15 mouse cellular contexts compared by ENCODE assay signal in genomic region chr1:165113700-165114099, GRCm38 (mm10). TPM values are rescaled to one million over a fixed set of nuclear protein-coding genes. Genes with fewer than 3 reads are reported as not detected.
DNase-seq lines count a peak whose midpoint lies in the region; ATAC-seq lines count a peak whose summit lies in the region.
"Had no signal": no experiment of that assay in that cellular context is flagged by ENCODE, and none has a peak within 500 bp of the region (broad histone marks: within the 10 kb centered on the region; RNA-seq: fewer than 3 reads in every experiment).

No protein-coding gene starts in this region.

- peaks cover 57% of the 10 kb centered on the region for H3K4me1 ChIP-seq in heart, embryonic 10.5 days
- peaks cover 17% of the 10 kb centered on the region for H3K4me1 ChIP-seq in kidney, embryonic 15.5 days
- H3K4me1 ChIP-seq in forebrain, embryonic 13.5 days, result peaks cover 14% of the 10 kb centered on the region
- peaks cover 13% of the 10 kb centered on the region for H3K4me1 ChIP-seq in neural tube, embryonic 13.5 days (replicated peaks)

- peak overlapping the region; percentile 91 for H3K27ac ChIP-seq in heart, embryonic 10.5 days
- no peak overlapping the region for H3K27ac ChIP-seq in kidney, embryonic 15.5 days
- H3K27ac ChIP-seq in forebrain, embryonic 13.5 days, result no peak overlapping the region
- H3K27ac ChIP-seq in neural tube, embryonic 13.5 days (replicated peaks), result peak overlapping the region; percentile 34; the same call in 1 of the 2 replicates
- H3K27ac ChIP-seq: lung, embryonic 15.5 days had no signal

- H3K27me3 ChIP-seq in heart, embryonic 10.5 days (ENCODE audit: insufficient read depth, poor library complexity, severe bottlenecking), result no peaks in the 10 kb centered on the region
- no peaks in the 10 kb centered on the region for H3K27me3 ChIP-seq in kidney, embryonic 15.5 days
- no peaks in the 10 kb centered on the region; the same call in 1 of the 2 replicates for H3K27me3 ChIP-seq in forebrain, embryonic 13.5 days
- H3K27me3 ChIP-seq in neural tube, embryonic 13.5 days, result no peaks in the 10 kb centered on the region
- H3K27me3 ChIP-seq: lung, embryonic 15.5 days had no signal

- H3K36me3 ChIP-seq in heart, embryonic 10.5 days, result no peaks in the 10 kb centered on the region
- no peaks in the 10 kb centered on the region for H3K36me3 ChIP-seq in kidney, embryonic 15.5 days
- H3K36me3 ChIP-seq in forebrain, embryonic 13.5 days (ENCODE audit: poor library complexity, severe bottlenecking), result no peaks in the 10 kb centered on the region
- no peaks in the 10 kb centered on the region for H3K36me3 ChIP-seq in neural tube, embryonic 13.5 days
- H3K36me3 ChIP-seq: lung, embryonic 15.5 days had no signal

- H3K4me3 ChIP-seq in heart, embryonic 10.5 days, result peak overlapping the region; percentile 36
- no peak overlapping the region for H3K4me3 ChIP-seq in kidney, embryonic 15.5 days (replicated peaks)
- H3K4me3 ChIP-seq in forebrain, embryonic 13.5 days, result no peak overlapping the region
- no peak overlapping the region for H3K4me3 ChIP-seq in neural tube, embryonic 13.5 days
- H3K4me3 ChIP-seq: lung, embryonic 15.5 days had no signal

- intact Hi-C loops in heart, postnatal 14 days (cut with DNase I), result loop anchor here (5.0 kb wide), 2 partner anchors 36 to 66 kb away; no protein-coding TSS in a partner anchor

- peak overlapping the region; percentile 15; the same call in 1 of the 2 replicates for H3K4me2 ChIP-seq in kidney, embryonic 15.5 days
- H3K4me2 ChIP-seq in forebrain, embryonic 13.5 days, result no peak overlapping the region
- H3K4me2 ChIP-seq in neural tube, embryonic 13.5 days, result no peak overlapping the region
- H3K4me2 ChIP-seq: lung, embryonic 15.5 days had no signal

- 19% methylated on average over 11 of the region's 11 CpGs for WGBS in heart, embryonic 10.5 days
- 32% methylated on average over 11 of the region's 11 CpGs for WGBS in kidney, embryonic 15.5 days
- WGBS in forebrain, embryonic 13.5 days, result 21% methylated on average over 11 of the region's 11 CpGs
- WGBS in neural tube, embryonic 13.5 days, result 31% methylated on average over 11 of the region's 11 CpGs

- H3K9me3 ChIP-seq in heart, embryonic 10.5 days, result no peaks in the 10 kb centered on the region
- no peaks in the 10 kb centered on the region for H3K9me3 ChIP-seq in kidney, embryonic 15.5 days (replicated peaks)
- no peaks in the 10 kb centered on the region for H3K9me3 ChIP-seq in forebrain, embryonic 13.5 days (replicated peaks)
- no peaks in the 10 kb centered on the region for H3K9me3 ChIP-seq in neural tube, embryonic 13.5 days
- H3K9me3 ChIP-seq: lung, embryonic 15.5 days had no signal

- ATAC-seq in kidney, embryonic 15.5 days (replicated peaks; ENCODE audit: low FRiP score), result peak; percentile 30; the same call in 1 of the 2 replicates
- peak; percentile 33; the same call in 1 of the 2 replicates for ATAC-seq in forebrain, embryonic 13.5 days
- ATAC-seq in neural tube, embryonic 13.5 days (ENCODE audit: low read depth), result no peak

- no peak for DNase-seq in heart, embryonic 10.5 days (ENCODE audit: low spot score)
- DNase-seq in heart, postnatal 14 days, result no peak
- no peak for DNase-seq in kidney, adult 11 months
- no peak for DNase-seq in spleen, adult 12 weeks (ENCODE audit: low spot score)
- no peak for DNase-seq in thymus, postnatal 25 days
- DNase-seq: B cell, adult 2 months; cerebellum, adult 18-20 months; gastrocnemius, postnatal 36 days; kidney, postnatal 25 days had no signal

- no peak overlapping the region for H3K9ac ChIP-seq in kidney, embryonic 15.5 days
- H3K9ac ChIP-seq in forebrain, embryonic 13.5 days, result no peak overlapping the region; the same call in 1 of the 2 replicates
- peak overlapping the region; percentile 9; the same call in 1 of the 2 replicates for H3K9ac ChIP-seq in neural tube, embryonic 13.5 days
- H3K9ac ChIP-seq: lung, embryonic 15.5 days had no signal

RNA-seq across cellular contexts. Expression of gene Tbx19, which starts 46.9 kb away (rescaled TPM):
- polyA plus RNA-seq in heart, embryonic 10.5 days (2016; fragmentation: Nextera tagmentation; extraction: Ambion mirVana), result not detected in 2 replicates
- not detected for total RNA-seq in heart, postnatal 14 days (2021)
- polyA plus RNA-seq in kidney, embryonic 15.5 days (2015; fragmentation: Nextera tagmentation; extraction: Ambion mirVana), result 0.10 and 0.23 TPM in 2 replicates
- 0.10 and 0.24 TPM in 2 replicates for polyA plus RNA-seq in forebrain, embryonic 13.5 days (2015; fragmentation: Nextera tagmentation; extraction: Ambion mirVana)
- polyA plus RNA-seq in neural tube, embryonic 13.5 days (2015; fragmentation: Nextera tagmentation; extraction: Ambion mirVana), result not detected in 2 replicates
- total RNA-seq: gastrocnemius, postnatal 36 days; left cerebral cortex, postnatal 25 days; monocyte, adult 5-6 weeks had no signal

Comparison
In these comparisons a context has a peak if more than half of its experiments do, and no peak if none do; other contexts are left out.
1. H3K27ac ChIP-seq: peak in heart, embryonic 10.5 days (single experiment) and neural tube, embryonic 13.5 days (single experiment); none in kidney, embryonic 15.5 days (single experiment) and forebrain, embryonic 13.5 days (single experiment).